Mouse (Mus musculus) ES-E14 (cell line): ENCODE results near the gene Hsp90b1. TPM values are rescaled to one million over a fixed set of nuclear protein-coding genes. Genes with fewer than 3 reads are reported as not detected.

Experiments used
- DNase-seq: peaks from one replicate; pipeline ENCODE4 v3.0.0-alpha.2; 2013; ENCODE audit warnings: low read depth, low spot score
- H3K27ac ChIP-seq: 2 replicates; pipeline ENCODE4 v1.5.1; 2012; ENCODE audit warnings: low read depth, mild to moderate bottlenecking, low read length, moderate library complexity, mixed read lengths; ENCODE audit not compliant: poor library complexity, insufficient read depth, severe bottlenecking
- H3K36me3 ChIP-seq: 2 replicates; pipeline ENCODE4 v1.6.1; 2012; ENCODE audit warnings: mild to moderate bottlenecking, low read length, moderate library complexity, mixed read lengths; ENCODE audit not compliant: control insufficient read depth, poor library complexity, insufficient read depth, severe bottlenecking
- H3K4me1 ChIP-seq, 2 experiments: fragments of 150-350 bp in 1 of 2; sonication (generic) in 1 of 2; 2 replicates each; pipeline ENCODE4 v1.6.1; 2012; ENCODE audit warnings: low read length in 2 of 2, mild to moderate bottlenecking in 1 of 2, mixed read lengths in 1 of 2; ENCODE audit not compliant: control insufficient read depth in 2 of 2, insufficient read depth in 2 of 2, poor library complexity in 1 of 2
- H3K4me3 ChIP-seq, 2 experiments: fragments of 150-350 bp in 1 of 2; sonication (generic) in 1 of 2; 2 replicates each; pipeline ENCODE4 v1.5.1; 2012; ENCODE audit warnings: low read length in 2 of 2, low read depth in 1 of 2, mild to moderate bottlenecking in 1 of 2, mixed read lengths in 1 of 2; ENCODE audit not compliant: insufficient read depth in 1 of 2, poor library complexity in 1 of 2, severe bottlenecking in 1 of 2
- H3K9ac ChIP-seq: 2 replicates; pipeline ENCODE4 v1.6.1; 2012; ENCODE audit warnings: low read depth, mild to moderate bottlenecking, low read length, mixed read lengths; ENCODE audit not compliant: poor library complexity, insufficient read depth, severe bottlenecking
- H3K9me3 ChIP-seq: fragments of 150-350 bp; sonication (generic); 2 replicates; pipeline ENCODE4 v1.6.1; 2012; ENCODE audit warnings: low read depth, mild to moderate bottlenecking, low read length; ENCODE audit not compliant: control insufficient read depth, insufficient read depth
- CHD2 ChIP-seq: IDR thresholded peaks from 2 replicates; pipeline ENCODE4 v1.6.1; 2014; ENCODE audit warnings: mild to moderate bottlenecking, low read depth, low read length, inconsistent platforms
- HCFC1 ChIP-seq: IDR thresholded peaks from 2 replicates; pipeline ENCODE4 v1.6.1; 2012; ENCODE audit warnings: low read length, inconsistent platforms, borderline replicate concordance; ENCODE audit not compliant: insufficient read depth
- MAFK ChIP-seq: IDR thresholded peaks from 2 replicates; pipeline ENCODE4 v1.6.1; 2014; ENCODE audit warnings: mild to moderate bottlenecking, low read depth, low read length, inconsistent platforms; ENCODE audit not compliant: insufficient read depth
- ZC3H11A ChIP-seq: IDR thresholded peaks from 2 replicates; pipeline ENCODE4 v1.6.1; 2012; ENCODE audit warnings: low read depth, mild to moderate bottlenecking, inconsistent platforms, low read length, borderline replicate concordance
- ZNF384 ChIP-seq: IDR thresholded peaks from 2 replicates; pipeline ENCODE4 v1.6.1; 2012; ENCODE audit warnings: low read depth, low read length, inconsistent platforms
- in situ Hi-C, 2 experiments: fragments of 600-800 bp; cut with MboI; formaldehyde crosslinking; loops; one replicate each; pipeline ENCODE4 v1.15.1; 2025; ENCODE audit warnings: low sequenced_read_pairs in 2 of 2, inconsistent platforms in 1 of 2; ENCODE audit not compliant: unreplicated experiment in 2 of 2
- total RNA-seq: library from RNA; depleted of rRNA; stranded (reverse); fragments of 300-350 nt; gene quantifications from 2 replicates; pipeline ENCODE4 v1.2.3, GENCODE M21; 2012

Gene Hsp90b1
- total RNA-seq, 1 experiment = 876 TPM

- Histone ChIP-seq H3K9ac (peak overlapping the region; percentile 80), H3K27ac (peak overlapping the region; percentile 74), H3K9me3 (no peaks in the 10 kb centered on the region), H3K36me3 (peaks cover 24% of the 10 kb centered on the region), H3K4me1 (peaks cover 0 to 2% of the 10 kb centered on the region in 2 experiments; a peak in 1 of 4 replicates), H3K4me3 (peak overlapping the region; percentile 66 to 77)
- DNase-seq = no peak
- TF ChIP-seq HCFC1 (peak; percentile 98), CHD2 (no peak; the same call in 1 of the 2 replicates)
- in situ Hi-C loops = no loop called here
Measured at GRCm38 (mm10) chr10:86705922-86706752, 828 bp upstream of the Hsp90b1 start.

- in situ Hi-C loops = no loop called here
- H3K27ac ChIP-seq = peak overlapping the region; percentile 78
- no peaks in the 10 kb centered on the region for H3K9me3 ChIP-seq
- peaks cover 36% of the 10 kb centered on the region for H3K36me3 ChIP-seq
- TF ChIP-seq ZNF384 = no peak
- no peak for TF ChIP-seq ZC3H11A
- no peak for TF ChIP-seq MAFK
- no peak for TF ChIP-seq CHD2
- no peak for TF ChIP-seq HCFC1
- H3K4me3 ChIP-seq = peak overlapping the region; percentile 93 to 94
- no peak for DNase-seq
- H3K4me1 ChIP-seq = peaks cover 0 to 2% of the 10 kb centered on the region in 2 experiments; a peak in 1 of 4 replicates
- H3K9ac ChIP-seq = peak overlapping the region; percentile 98
Measured at GRCm38 (mm10) chr10:86704589-86705191, 619 bp downstream of the Hsp90b1 start.

- H3K9ac ChIP-seq = peak overlapping the region; percentile 98
- H3K4me3 ChIP-seq = peak overlapping the region; percentile 93 to 94
- H3K27ac ChIP-seq = no peak overlapping the region
- H3K4me1 ChIP-seq = peaks cover 0 to 3% of the 10 kb centered on the region in 2 experiments; a peak in 1 of 4 replicates
- H3K36me3 ChIP-seq = peaks cover 42% of the 10 kb centered on the region
- TF ChIP-seq ZNF384 (no peak), HCFC1 (no peak), MAFK (no peak), ZC3H11A (no peak), CHD2 (no peak)
- no peaks in the 10 kb centered on the region for H3K9me3 ChIP-seq
- no peak for DNase-seq
- in situ Hi-C loops = no loop called here
Measured at GRCm38 (mm10) chr10:86704141-86704540, 1.2 kb downstream of the Hsp90b1 start.

GRCm38 (mm10) chr10:86703375-86703774 lies 1.9 kb downstream of the Hsp90b1 start:
- TF ChIP-seq HCFC1 (no peak), CHD2 (no peak), MAFK (no peak), ZC3H11A (no peak), ZNF384 (no peak)
- Histone ChIP-seq H3K4me3 (peak overlapping the region in 1 of 2 experiments; percentile 94; a peak in 2 of 4 replicates), H3K27ac (no peak overlapping the region), H3K9me3 (no peaks in the 10 kb centered on the region), H3K9ac (peak overlapping the region; percentile 98; the same call in 1 of the 2 replicates), H3K36me3 (peaks cover 48% of the 10 kb centered on the region), H3K4me1 (peaks cover 0 to 4% of the 10 kb centered on the region in 2 experiments; a peak in 1 of 4 replicates)
- in situ Hi-C loops = no loop called here
- DNase-seq = no peak
